In genomic region chr14:52295558-52296264, GRCm38 (mm10) we compare ENCODE assay signal across 1 mouse cellular context.
TF ChIP-seq lines count a peak whose summit lies in the region.

No protein-coding gene starts in this region.

TF ChIP-seq in MEL, 35 proteins besides CTCF, POLR2A, EP300 and RAD21:
- TF ChIP-seq GATA1 (IDR thresholded peaks at IDR 0.05; ENCODE audit: low read depth, low read length) (no peak), CHD2 (IDR thresholded peaks at IDR 0.05; ENCODE audit: low read length) (no peak), SMC3 (IDR thresholded peaks at IDR 0.05; ENCODE audit: low read depth, low read length) (peak; percentile 55), MAZ (IDR thresholded peaks at IDR 0.05; ENCODE audit: low read depth, low read length) (no peak)
